Mouse (Mus musculus) liver, embryonic 15.5 days (tissue): ENCODE results near the gene Rsph14. TPM values are rescaled to one million over a fixed set of nuclear protein-coding genes. Genes with fewer than 3 reads are reported as not detected.

Experiments used
- ATAC-seq: fragments of 200-750 bp; cut with Nextera tagmentation; 2 replicates; pipeline ENCODE4 v1.8.0; 2017; ENCODE audit warnings: moderate number of reproducible peaks, mild to moderate bottlenecking, moderate library complexity; ENCODE audit not compliant: insufficient read depth
- H3K27ac ChIP-seq: fragments of 300-500 bp; sonication (generic); replicated peaks from 2 replicates; pipeline ENCODE4 v1.5.1; 2015; ENCODE audit warnings: mild to moderate bottlenecking, inconsistent platforms
- H3K27me3 ChIP-seq: fragments of 300-500 bp; sonication (generic); 2 replicates; pipeline ENCODE4 v1.6.1; 2015; ENCODE audit warnings: mild to moderate bottlenecking, inconsistent platforms
- H3K36me3 ChIP-seq: fragments of 300-500 bp; sonication (generic); replicated peaks from 2 replicates; pipeline ENCODE4 v1.6.1; 2015; ENCODE audit warnings: moderate library complexity, mild to moderate bottlenecking, inconsistent platforms
- H3K4me1 ChIP-seq: fragments of 300-500 bp; sonication (generic); replicated peaks from 2 replicates; pipeline ENCODE4 v1.6.1; 2015; ENCODE audit warnings: inconsistent platforms
- H3K4me2 ChIP-seq: fragments of 300-500 bp; sonication (generic); 2 replicates; pipeline ENCODE4 v1.6.1; 2015; ENCODE audit warnings: moderate library complexity, mild to moderate bottlenecking, inconsistent platforms
- H3K4me3 ChIP-seq: fragments of 300-500 bp; sonication (generic); replicated peaks from 2 replicates; pipeline ENCODE4 v1.5.1; 2015; ENCODE audit warnings: mild to moderate bottlenecking, inconsistent platforms
- H3K9ac ChIP-seq: fragments of 300-500 bp; sonication (generic); 2 replicates; pipeline ENCODE4 v1.6.1; 2015; ENCODE audit warnings: moderate library complexity, mild to moderate bottlenecking, inconsistent platforms
- H3K9me3 ChIP-seq: fragments of 300-500 bp; sonication (generic); replicated peaks from 2 replicates; pipeline ENCODE4 v1.6.1; 2016; ENCODE audit warnings: inconsistent platforms
- WGBS: fragments of 180-500 bp; shearing (Covaris S2); methylation state at CpG from one replicate; pipeline ENCODE4 v1.1.7; 2015; ENCODE audit warnings: mixed read lengths; ENCODE audit not compliant: insufficient replicate concordance; 5-methylcytosine and 5-hydroxymethylcytosine counted together
- polyA plus RNA-seq: library from polyadenylated mRNA; unstranded; fragments of >200 nt; fragmentation: Nextera tagmentation; extraction: Ambion mirVana; gene quantifications from 2 replicates; pipeline ENCODE4 v1.2.1, GENCODE M21; 2015

Gene Rsph14
- polyA plus RNA-seq, 1 experiment from 2014 or later = not detected

- Histone ChIP-seq H3K4me3 (no peak overlapping the region), H3K4me2 (no peak overlapping the region)
Measured at GRCm38 (mm10) chr10:74931631-74932030, 100.8 kb downstream of the Rsph14 start.

GRCm38 (mm10) chr10:74930541-74930940, 101.8 kb downstream of the Rsph14 start:
- H3K4me1 ChIP-seq = no peaks in the 10 kb centered on the region; the same call in 1 of the 2 replicates
- WGBS = 59% methylated on average over 3 of the region's 3 CpGs
- no peak overlapping the region for H3K4me3 ChIP-seq
- no peak overlapping the region for H3K4me2 ChIP-seq
- no peak for ATAC-seq
- no peaks in the 10 kb centered on the region for H3K27me3 ChIP-seq
- H3K27ac ChIP-seq = no peak overlapping the region
- no peak overlapping the region for H3K9ac ChIP-seq
- H3K36me3 ChIP-seq = no peaks in the 10 kb centered on the region
- no peaks in the 10 kb centered on the region for H3K9me3 ChIP-seq

More at GRCm38 (mm10) chr10:74931631-74932030, 100.8 kb downstream of the Rsph14 start:
- 54% methylated on average over 6 of the region's 6 CpGs for WGBS
- Histone ChIP-seq H3K9ac (no peak overlapping the region), H3K27ac (no peak overlapping the region), H3K36me3 (no peaks in the 10 kb centered on the region), H3K9me3 (no peaks in the 10 kb centered on the region), H3K27me3 (no peaks in the 10 kb centered on the region), H3K4me1 (no peaks in the 10 kb centered on the region)
- no peak for ATAC-seq

GRCm38 (mm10) chr10:74929578-74929977, 102.8 kb downstream of the Rsph14 start:
- ATAC-seq = no peak
- Histone ChIP-seq H3K4me1 (no peaks in the 10 kb centered on the region; the same call in 1 of the 2 replicates), H3K9ac (no peak overlapping the region), H3K27me3 (no peaks in the 10 kb centered on the region), H3K4me2 (no peak overlapping the region), H3K27ac (no peak overlapping the region), H3K36me3 (no peaks in the 10 kb centered on the region), H3K4me3 (no peak overlapping the region), H3K9me3 (no peaks in the 10 kb centered on the region)
- WGBS = 51% methylated on average over 6 of the region's 6 CpGs

DNA sequence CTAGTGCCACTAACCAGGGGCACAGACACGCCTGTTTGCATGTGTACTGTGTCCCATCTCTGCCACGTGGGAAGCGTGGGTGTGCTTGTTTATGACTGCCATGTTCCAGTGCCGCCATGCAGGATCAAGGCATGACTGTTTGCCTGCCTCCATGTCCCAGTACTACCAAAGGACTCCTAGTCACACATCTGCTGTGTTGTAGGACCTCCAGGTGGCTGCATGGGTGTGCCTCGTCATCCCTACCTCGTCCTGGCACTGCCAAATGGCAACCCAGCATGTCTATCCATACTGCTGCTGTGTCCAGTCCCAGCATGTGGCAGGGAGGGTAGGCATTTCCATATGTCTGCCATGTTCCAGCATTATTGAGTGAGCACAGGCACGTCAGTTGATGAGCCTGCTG, 104.1 kb downstream of the Rsph14 start:
- H3K4me1 ChIP-seq = no peaks in the 10 kb centered on the region; the same call in 1 of the 2 replicates
- ATAC-seq = no peak
- WGBS = 66% methylated on average over 7 of the region's 7 CpGs
- H3K4me3 ChIP-seq = no peak overlapping the region
- no peaks in the 10 kb centered on the region for H3K27me3 ChIP-seq
- H3K36me3 ChIP-seq = no peaks in the 10 kb centered on the region
- H3K27ac ChIP-seq = no peak overlapping the region
- H3K9me3 ChIP-seq = no peaks in the 10 kb centered on the region
- H3K9ac ChIP-seq = no peak overlapping the region
- H3K4me2 ChIP-seq = no peak overlapping the region

GRCm38 (mm10) chr10:74925324-74925723, 107.1 kb downstream of the Rsph14 start:
- no peaks in the 10 kb centered on the region for H3K9me3 ChIP-seq
- no peak for ATAC-seq
- H3K27me3 ChIP-seq = no peaks in the 10 kb centered on the region
- 17% methylated on average over 21 of the region's 21 CpGs for WGBS
- peak overlapping the region; percentile 33; the same call in 1 of the 2 replicates for H3K4me2 ChIP-seq
- no peak overlapping the region for H3K9ac ChIP-seq
- H3K4me3 ChIP-seq = no peak overlapping the region
- no peak overlapping the region for H3K27ac ChIP-seq
- H3K4me1 ChIP-seq = no peaks in the 10 kb centered on the region; the same call in 1 of the 2 replicates
- H3K36me3 ChIP-seq = no peaks in the 10 kb centered on the region

- Histone ChIP-seq H3K4me2 (no peak overlapping the region), H3K27ac (no peak overlapping the region), H3K9me3 (no peaks in the 10 kb centered on the region), H3K4me1 (no peaks in the 10 kb centered on the region; the same call in 1 of the 2 replicates), H3K27me3 (no peaks in the 10 kb centered on the region), H3K4me3 (no peak overlapping the region), H3K9ac (no peak overlapping the region), H3K36me3 (no peaks in the 10 kb centered on the region)
- ATAC-seq = no peak
- 74% methylated on average over 14 of the region's 14 CpGs for WGBS
Measured at GRCm38 (mm10) chr10:74924274-74924673, 108.1 kb downstream of the Rsph14 start.

DNA sequence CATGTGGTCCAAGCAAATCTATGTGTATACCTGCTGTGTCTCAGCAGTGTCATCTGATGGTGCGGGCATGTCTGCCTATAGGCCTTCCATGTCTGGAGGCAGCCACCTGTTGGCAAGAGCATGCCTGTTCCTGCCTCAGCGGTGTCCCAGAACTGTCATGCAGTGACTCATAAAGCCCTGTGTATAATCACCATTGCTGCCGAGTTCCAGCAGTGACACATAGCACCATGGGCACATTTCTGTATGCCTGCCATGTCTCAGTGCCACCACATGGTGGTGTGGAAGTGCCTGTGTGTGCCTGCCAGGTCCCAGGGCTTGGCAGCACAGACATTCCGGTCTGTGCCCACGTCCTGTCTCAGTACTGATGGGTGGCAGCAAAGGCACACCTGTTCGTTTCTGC, 109.6 kb downstream of the Rsph14 start:
- no peak overlapping the region for H3K4me3 ChIP-seq
- no peaks in the 10 kb centered on the region for H3K36me3 ChIP-seq
- no peaks in the 10 kb centered on the region for H3K9me3 ChIP-seq
- no peaks in the 10 kb centered on the region; the same call in 1 of the 2 replicates for H3K4me1 ChIP-seq
- no peak overlapping the region for H3K4me2 ChIP-seq
- no peak overlapping the region for H3K9ac ChIP-seq
- H3K27me3 ChIP-seq = no peaks in the 10 kb centered on the region
- no peak overlapping the region for H3K27ac ChIP-seq
- no peak for ATAC-seq
- 42% methylated on average over 6 of the region's 6 CpGs for WGBS

DNA sequence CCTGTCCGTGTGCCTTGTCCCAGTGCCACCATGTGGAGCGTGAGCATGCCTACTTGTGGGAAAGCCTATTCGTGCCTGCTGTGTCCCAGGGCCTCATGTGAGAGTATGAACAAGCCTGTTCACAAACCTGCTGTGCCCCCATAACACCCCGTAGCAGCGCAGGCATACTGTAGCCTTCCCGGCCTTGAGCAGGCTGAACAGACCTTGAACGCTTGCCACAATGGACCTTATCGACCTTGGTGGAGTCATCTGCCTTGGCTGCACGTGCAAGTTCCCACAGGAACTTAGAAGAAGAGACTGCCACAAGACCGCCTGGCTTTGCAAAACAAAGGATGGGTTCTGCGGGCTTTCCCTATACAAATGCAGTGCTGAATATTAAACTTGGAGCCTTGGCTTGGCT, 110.8 kb downstream of the Rsph14 start:
- Histone ChIP-seq H3K27ac (no peak overlapping the region), H3K4me3 (no peak overlapping the region), H3K36me3 (no peaks in the 10 kb centered on the region), H3K27me3 (no peaks in the 10 kb centered on the region), H3K9me3 (no peaks in the 10 kb centered on the region), H3K4me2 (no peak overlapping the region), H3K4me1 (no peaks in the 10 kb centered on the region; the same call in 1 of the 2 replicates), H3K9ac (no peak overlapping the region)
- WGBS = 66% methylated on average over 11 of the region's 11 CpGs
- no peak for ATAC-seq

GRCm38 (mm10) chr10:74920853-74921567, 111.4 kb downstream of the Rsph14 start:
- H3K9ac ChIP-seq = no peak overlapping the region
- no peak for ATAC-seq
- no peak overlapping the region for H3K27ac ChIP-seq
- H3K4me3 ChIP-seq = no peak overlapping the region
- H3K9me3 ChIP-seq = no peaks in the 10 kb centered on the region
- 37% methylated on average over 17 of the region's 17 CpGs for WGBS
- no peaks in the 10 kb centered on the region; the same call in 1 of the 2 replicates for H3K4me1 ChIP-seq
- H3K4me2 ChIP-seq = no peak overlapping the region
- H3K27me3 ChIP-seq = no peaks in the 10 kb centered on the region
- no peaks in the 10 kb centered on the region for H3K36me3 ChIP-seq

- no peaks in the 10 kb centered on the region for H3K27me3 ChIP-seq
- H3K4me2 ChIP-seq = no peak overlapping the region
- H3K4me3 ChIP-seq = no peak overlapping the region
- no peak overlapping the region for H3K27ac ChIP-seq
- H3K9me3 ChIP-seq = no peaks in the 10 kb centered on the region
- no peak for ATAC-seq
- H3K36me3 ChIP-seq = no peaks in the 10 kb centered on the region
- WGBS = 25% methylated on average over 5 of the region's 5 CpGs
- H3K9ac ChIP-seq = no peak overlapping the region
- no peaks in the 10 kb centered on the region for H3K4me1 ChIP-seq
Measured at GRCm38 (mm10) chr10:74919277-74919676, 113.1 kb downstream of the Rsph14 start.

- H3K9ac ChIP-seq = no peak overlapping the region
- no peaks in the 10 kb centered on the region for H3K4me1 ChIP-seq
- WGBS = 45% methylated on average over 2 of the region's 2 CpGs
Measured at GRCm38 (mm10) chr10:74908431-74908830, 124.0 kb downstream of the Rsph14 start.

More at GRCm38 (mm10) chr10:74908431-74908830, 124.0 kb downstream of the Rsph14 start:
- no peaks in the 10 kb centered on the region for H3K9me3 ChIP-seq
- no peak overlapping the region for H3K27ac ChIP-seq
- no peak overlapping the region for H3K4me2 ChIP-seq
- no peaks in the 10 kb centered on the region for H3K27me3 ChIP-seq
- no peak overlapping the region for H3K4me3 ChIP-seq
- H3K36me3 ChIP-seq = no peaks in the 10 kb centered on the region
- no peak for ATAC-seq
